Mouse (Mus musculus): Measurements from ENCODE around the gene Hist1h1a.

- TF ChIP-seq GATA1 (IDR thresholded peaks at IDR 0.05; ENCODE audit: borderline replicate concordance, low read length), result no peak
- no peak for TF ChIP-seq FLI1 (IDR thresholded peaks at IDR 0.05; ENCODE audit: low read length)
Measured at GRCm38 (mm10) chr13:23725213-23725612, 38.3 kb upstream of the Hist1h1a start.
